Mouse (Mus musculus) kidney, postnatal 14 days (tissue): Measurements from ENCODE around the gene Tnk2.

ENCODE experiments used
- DNase-seq: peaks from one replicate; pipeline ENCODE4 v3.0.0; 2022; ENCODE audit warnings: mixed read lengths

The Tnk2 gene

GRCm38 (mm10) chr16:32680806-32681205 lies 37.1 kb downstream of the Tnk2 start:
- DNase-seq: no peak

- peak; percentile 85 for DNase-seq
Observed at GRCm38 (mm10) chr16:32682194-32682593, 38.5 kb downstream of the Tnk2 start.

DNA sequence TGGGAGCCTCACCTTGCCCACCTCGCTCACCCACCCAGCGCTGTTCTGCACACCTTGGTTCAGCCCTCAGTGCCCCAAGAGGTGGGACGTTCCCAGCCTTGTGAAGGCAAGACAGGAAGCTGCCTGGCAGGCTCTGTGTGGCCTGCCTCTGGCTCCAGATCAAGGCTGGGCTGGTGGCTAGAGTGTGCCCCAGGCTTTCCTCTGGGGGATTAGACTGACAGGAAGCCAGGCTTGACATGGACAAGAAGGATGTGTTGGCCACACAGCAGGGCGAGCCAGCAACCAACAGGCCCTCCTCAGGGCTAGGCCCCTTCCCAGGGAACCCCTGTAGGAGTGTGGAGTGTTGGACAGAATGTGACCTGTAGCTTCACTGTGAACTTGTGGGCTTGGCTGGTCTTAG lies 39.2 kb downstream of the Tnk2 start:
- DNase-seq: peak; percentile 42

- DNase-seq: peak; percentile 72
Observed at GRCm38 (mm10) chr16:32683343-32683742, 39.7 kb downstream of the Tnk2 start.

- DNase-seq: no peak
Observed at GRCm38 (mm10) chr16:32685405-32685804, 41.7 kb downstream of the Tnk2 start.

GRCm38 (mm10) chr16:32685998-32686397 lies 42.3 kb downstream of the Tnk2 start:
- no peak for DNase-seq

GRCm38 (mm10) chr16:32687221-32687620 lies 43.5 kb downstream of the Tnk2 start:
- no peak for DNase-seq

GRCm38 (mm10) chr16:32688770-32689169 lies 45.1 kb downstream of the Tnk2 start:
- DNase-seq: no peak

DNA sequence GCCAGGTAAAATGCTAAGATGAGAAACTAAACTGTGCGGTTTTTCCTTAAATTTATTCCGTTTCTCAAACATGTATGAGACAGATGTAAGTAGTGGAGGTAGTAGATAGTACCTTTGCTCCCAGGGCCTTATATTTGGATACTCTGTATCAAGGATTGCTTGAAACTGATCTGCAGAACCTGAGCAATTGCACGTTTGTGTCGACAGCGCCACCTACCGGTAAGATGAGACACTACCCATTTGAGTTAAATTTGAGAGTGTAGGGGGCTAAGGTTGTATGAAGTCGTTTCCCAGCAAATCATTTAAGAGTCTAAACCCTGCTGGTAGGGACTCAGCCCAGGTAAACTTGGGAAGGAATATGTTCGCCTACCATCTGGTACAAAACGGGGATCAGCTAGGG lies 45.8 kb downstream of the Tnk2 start:
- DNase-seq: peak; percentile 74

- DNase-seq: no peak
Observed at GRCm38 (mm10) chr16:32696841-32697464, 53.3 kb downstream of the Tnk2 start.

DNA sequence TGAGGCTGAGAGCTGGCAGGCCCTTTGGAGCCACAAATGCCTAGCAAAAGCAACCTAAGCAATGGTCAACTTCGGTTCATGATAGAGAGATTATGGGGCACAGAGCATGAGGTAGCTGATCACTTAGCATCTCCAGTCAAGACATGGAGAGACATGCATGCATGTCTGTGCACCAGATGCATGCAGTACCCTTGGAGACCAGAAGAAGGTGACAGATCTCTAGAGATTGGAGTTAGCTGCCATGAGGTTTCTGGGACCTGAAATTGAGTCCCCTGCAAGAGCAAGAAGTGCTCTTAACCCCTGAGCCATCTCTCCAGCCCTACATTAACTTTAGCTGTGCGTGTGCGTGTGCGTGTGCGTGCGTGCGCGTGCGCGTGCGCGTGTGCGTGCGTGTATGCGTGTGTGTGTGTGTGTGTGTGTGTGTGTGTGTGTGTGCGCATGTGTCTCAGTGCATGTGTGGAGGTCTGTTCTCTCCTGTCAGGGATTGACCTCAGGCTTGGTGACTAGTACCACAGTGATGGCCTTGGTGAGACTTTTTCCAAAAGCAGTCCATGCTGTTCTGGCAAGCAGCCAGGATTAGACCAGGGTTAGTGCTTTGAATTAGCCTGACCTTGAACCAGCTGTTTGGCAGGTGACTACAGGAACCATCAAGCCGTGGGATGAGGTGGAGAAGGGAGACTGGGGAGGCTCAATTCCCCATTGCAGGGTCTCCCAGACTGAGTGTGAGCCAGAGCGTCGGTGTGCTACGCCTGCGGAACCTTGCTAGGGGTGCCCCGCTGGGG lies 54.2 kb downstream of the Tnk2 start:
- no peak for DNase-seq

GRCm38 (mm10) chr16:32698550-32698949 lies 54.9 kb downstream of the Tnk2 start:
- no peak for DNase-seq

- no peak for DNase-seq
Observed at GRCm38 (mm10) chr16:32703312-32703912, 59.7 kb downstream of the Tnk2 start.

DNA sequence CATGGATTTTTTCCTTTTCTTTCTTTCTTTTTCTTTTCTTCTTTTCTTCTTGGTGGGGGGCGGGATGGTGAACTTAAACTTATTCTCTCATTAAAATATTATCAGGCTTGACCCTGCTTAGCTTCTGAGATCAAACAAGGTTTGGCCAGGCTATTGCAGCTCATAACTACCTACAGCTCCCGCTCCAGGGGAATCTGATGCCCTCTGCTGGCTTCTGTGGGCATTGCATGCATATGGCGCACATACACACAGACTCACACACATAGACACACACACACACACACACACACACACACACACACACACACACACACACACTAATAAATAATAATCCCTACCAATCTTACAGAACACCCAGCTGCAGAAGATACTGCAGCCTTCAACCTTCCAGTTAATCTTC lies 61.9 kb downstream of the Tnk2 start:
- DNase-seq: no peak

DNA sequence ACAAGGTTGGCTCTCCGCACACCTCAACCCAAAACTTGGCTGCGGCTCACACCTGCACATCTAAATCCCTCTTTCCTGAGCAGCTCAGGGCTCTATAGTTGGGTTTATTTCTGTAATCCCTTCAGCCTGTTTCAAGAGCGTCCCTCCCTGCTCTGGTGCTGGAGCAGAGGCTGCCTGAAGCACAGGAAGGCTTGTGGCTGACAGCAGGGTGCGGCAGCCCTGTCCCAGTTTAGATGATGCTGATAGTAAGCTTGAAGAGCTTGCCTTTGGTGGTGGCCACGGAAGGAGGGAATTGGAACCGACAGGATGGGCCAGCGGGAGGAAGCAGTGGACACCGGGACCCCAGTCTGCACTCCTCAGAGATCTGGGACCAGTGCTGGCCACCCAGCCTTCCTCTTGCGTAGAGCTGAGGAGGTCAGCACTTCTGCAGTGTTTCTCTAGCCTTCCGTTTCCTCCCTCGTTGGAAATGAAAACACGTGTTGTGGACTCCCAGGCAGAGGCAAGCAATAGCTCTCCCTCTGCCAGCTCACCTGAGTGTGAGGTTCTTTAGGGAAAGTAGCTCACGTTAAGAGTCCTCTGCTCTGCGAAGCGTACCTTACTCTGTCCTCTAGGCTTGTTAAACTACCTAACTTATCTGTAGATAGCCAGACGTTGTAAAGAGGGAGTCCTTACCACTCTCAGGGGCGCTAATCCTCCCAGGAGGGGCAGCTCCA lies 63.6 kb downstream of the Tnk2 start:
- DNase-seq: no peak

- DNase-seq: no peak
Observed at GRCm38 (mm10) chr16:32707824-32708456, 64.3 kb downstream of the Tnk2 start.

DNA sequence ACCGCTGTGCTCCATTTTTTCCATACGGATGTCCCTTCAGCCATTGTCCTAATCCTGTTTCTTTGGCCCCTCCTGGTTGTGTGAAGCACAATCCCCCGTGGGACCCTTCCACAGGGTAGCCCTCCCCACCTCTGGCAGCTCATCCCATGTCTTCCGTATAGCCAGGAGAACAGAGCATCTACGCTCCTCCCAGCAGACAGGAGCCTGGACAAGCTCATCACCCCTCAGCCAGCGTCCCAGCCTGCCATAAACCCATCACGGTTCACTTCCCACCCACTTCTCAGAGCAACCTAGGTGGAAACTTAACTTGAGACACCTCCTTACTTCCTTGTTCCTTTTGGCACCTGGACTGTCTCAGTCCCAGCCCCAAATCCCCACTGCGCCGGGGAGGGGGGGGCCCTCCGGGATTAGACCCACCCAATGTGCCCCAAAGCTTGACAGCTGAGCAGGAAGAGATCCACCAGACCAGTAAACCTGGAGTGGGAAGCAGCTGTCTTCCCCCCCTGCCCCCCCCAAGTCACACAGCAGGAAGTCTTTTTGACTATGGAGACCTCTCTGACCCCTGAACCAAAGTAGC lies 64.9 kb downstream of the Tnk2 start:
- DNase-seq: no peak

DNA sequence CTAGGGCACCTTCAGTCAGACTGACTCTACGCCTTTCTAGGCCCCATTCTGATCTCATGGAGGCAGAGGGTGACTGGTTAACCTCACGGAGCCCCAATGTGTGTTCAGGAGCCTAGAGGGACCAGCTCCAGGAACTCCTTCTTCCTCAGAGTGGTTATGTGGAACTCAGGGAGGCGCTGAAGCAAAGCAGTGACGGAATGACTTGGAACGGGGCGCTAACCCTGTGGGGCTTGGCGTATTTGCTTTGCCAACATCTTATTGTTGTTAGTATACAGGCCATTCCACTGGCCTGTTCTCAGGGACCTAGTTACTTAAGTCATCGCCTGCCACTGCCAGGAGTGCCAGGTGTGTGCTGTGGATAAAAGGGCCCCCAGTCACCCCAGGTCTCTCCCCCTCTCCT lies 65.4 kb downstream of the Tnk2 start:
- peak; percentile 20 for DNase-seq

DNA sequence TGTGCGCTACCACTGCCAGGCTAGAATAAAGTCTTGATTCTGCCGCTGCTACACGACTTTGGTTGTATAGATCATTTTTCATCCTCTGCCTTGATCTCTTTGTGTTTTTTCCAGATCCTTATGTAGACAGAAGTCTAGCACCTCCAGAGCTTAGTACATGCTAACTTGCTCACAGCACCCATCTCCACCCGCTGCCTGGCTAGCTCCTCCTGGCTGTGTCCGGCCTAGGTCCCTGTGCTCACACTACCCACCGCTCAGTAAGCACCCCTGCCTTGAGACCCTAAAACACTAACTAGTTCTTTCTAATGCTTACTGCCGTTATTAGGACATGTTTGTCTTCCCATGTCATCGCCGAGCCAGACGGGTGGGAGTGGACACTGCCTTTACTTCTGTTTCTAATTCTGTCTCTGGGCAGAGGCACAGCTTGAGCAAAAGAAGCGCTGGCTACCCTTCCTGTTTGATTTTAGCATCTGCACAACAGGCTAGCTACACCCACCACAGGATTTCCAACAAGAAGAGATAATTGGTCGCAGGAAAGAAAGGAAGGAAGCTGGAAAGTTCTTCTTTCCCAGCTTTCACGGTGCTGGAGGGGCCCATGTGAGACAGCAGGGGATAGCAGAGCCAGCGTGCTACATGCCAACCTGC lies 66.9 kb downstream of the Tnk2 start:
- no peak for DNase-seq

DNA sequence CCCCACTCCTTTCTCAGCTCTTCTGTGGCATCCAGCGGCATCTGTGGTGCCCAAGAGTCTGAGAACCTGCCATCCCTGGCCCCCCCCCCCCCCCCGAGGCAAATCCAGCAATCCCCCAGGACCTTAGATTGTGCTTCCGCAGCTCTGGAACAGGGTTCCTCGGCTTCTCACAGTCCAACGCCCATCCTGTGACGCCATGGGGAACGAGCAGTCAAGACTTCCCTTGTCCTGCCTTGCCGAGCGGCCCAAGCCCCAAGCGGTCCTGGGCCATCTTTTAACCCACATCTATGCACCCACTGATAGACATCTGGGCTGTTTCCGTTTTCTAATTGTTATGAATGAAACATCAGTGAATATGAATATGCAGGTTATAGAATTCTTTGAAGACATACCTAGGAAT lies 68.5 kb downstream of the Tnk2 start:
- no peak for DNase-seq

- no peak for DNase-seq
Observed at GRCm38 (mm10) chr16:32713556-32713955, 69.9 kb downstream of the Tnk2 start.

GRCm38 (mm10) chr16:32715364-32715763 lies 71.7 kb downstream of the Tnk2 start:
- no peak for DNase-seq
